Mouse (Mus musculus): ENCODE measurements at regions not wholly inside any gene's neighbourhood (a gene's known extent, or its start where the extent isn't known, plus 50 kb on each side); places are given as distances from the start of the nearest gene placed in this dataset.

DNA sequence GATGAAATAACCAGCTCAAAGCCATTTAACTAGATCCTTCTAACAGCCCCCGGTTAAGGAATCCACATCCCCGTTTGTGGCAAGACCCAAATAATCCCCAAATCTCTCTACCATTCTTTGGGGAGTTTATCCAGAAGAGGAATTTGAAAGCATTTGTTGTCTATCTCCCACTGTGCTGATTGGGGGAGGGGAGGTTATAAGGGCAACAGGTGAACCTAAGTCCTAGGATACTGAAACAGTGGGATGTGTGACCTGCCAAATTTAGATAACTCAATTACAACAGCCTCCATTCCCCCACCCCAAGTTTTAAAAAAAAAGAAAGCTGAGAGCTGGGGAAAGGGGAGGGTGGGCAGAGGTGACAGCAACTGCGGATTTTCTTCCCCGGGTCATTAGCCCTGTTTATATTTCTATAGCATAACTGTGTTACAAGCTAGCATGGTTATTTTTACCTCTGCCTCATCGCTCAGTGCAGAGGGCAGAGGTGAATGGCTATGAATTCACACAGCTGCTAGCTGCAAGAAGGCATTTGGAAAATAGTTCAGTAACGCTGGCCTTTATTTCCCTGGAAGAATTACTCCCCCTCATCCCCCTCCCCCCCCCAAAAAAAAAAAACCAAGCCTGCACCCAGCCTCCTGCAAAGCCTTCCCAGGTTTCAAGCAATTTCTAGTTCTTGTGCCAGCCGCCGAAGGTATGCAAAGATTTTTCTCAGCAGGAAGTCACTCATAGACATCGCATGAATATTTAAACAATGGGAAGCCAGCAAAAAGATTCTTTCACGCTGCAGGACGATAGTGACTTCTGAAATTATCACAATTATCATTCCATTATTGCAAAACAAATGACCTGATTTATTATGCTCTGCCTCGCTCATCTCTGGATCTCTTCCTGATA lies 388.5 kb upstream of the Acvr2a start:
- Histone ChIP-seq H3K27me3 (ENCODE audit: control insufficient read depth, insufficient read depth, low read length) (no peaks in the 10 kb centered on the region), H3K36me3 (ENCODE audit: control insufficient read depth, insufficient read depth, low read length) (no peaks in the 10 kb centered on the region), H3K9me3 (ENCODE audit: control insufficient read depth, low read depth, low read length) (no peaks in the 10 kb centered on the region), H3K27ac (ENCODE audit: low read length) (no peak overlapping the region), H3K4me2 (replicated peaks; ENCODE audit: low read depth, low read length) (no peak overlapping the region), H3K4me3 (ENCODE audit: low read depth, low read length) (no peak overlapping the region), H3K9ac (replicated peaks; ENCODE audit: low read depth, low read length) (no peak overlapping the region), H3K4me1 (ENCODE audit: control insufficient read depth, insufficient read depth, low read length) (peaks cover 9% of the 10 kb centered on the region; the same call in 1 of the 2 replicates)
- WGBS, result 16% methylated on average over 12 of the region's 12 CpGs
- no peak for ATAC-seq (ENCODE audit: insufficient number of reproducible peaks, insufficient read depth, low FRiP score, low read depth)

DNA sequence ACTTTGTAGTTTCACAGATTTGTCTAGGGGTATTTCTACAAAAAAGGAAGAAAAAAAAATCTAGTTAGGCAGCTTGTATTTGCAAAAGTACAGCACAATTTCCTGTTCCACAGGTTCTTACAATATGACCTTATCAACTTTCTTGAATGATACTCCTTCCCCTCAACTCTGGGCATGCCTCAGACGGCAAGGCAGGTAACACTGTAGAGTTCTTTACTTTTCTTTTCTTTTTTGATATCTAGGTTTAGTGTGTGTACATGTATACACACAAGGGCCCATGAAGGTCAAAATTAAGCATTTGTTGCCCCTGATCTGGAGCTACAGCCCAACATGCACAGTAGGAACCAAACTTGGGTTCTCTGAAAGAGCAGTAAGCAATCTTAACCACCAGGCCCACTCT lies 381.4 kb upstream of the Acvr2a start:
- Histone ChIP-seq H3K27ac (ENCODE audit: low read length) (peak overlapping the region; percentile 23; the same call in 1 of the 2 replicates), H3K4me3 (ENCODE audit: low read depth, low read length) (no peak overlapping the region), H3K9ac (replicated peaks; ENCODE audit: low read depth, low read length) (no peak overlapping the region), H3K4me1 (ENCODE audit: control insufficient read depth, insufficient read depth, low read length) (no peaks in the 10 kb centered on the region), H3K36me3 (ENCODE audit: control insufficient read depth, insufficient read depth, low read length) (no peaks in the 10 kb centered on the region), H3K4me2 (replicated peaks; ENCODE audit: low read depth, low read length) (no peak overlapping the region), H3K27me3 (ENCODE audit: control insufficient read depth, insufficient read depth, low read length) (no peaks in the 10 kb centered on the region), H3K9me3 (ENCODE audit: control insufficient read depth, low read depth, low read length) (no peaks in the 10 kb centered on the region)
- WGBS, result 58% methylated on average over 1 of the region's 1 CpGs
- peak; percentile 69; the same call in 1 of the 2 replicates for ATAC-seq (ENCODE audit: insufficient number of reproducible peaks, insufficient read depth, low FRiP score, low read depth)

DNA sequence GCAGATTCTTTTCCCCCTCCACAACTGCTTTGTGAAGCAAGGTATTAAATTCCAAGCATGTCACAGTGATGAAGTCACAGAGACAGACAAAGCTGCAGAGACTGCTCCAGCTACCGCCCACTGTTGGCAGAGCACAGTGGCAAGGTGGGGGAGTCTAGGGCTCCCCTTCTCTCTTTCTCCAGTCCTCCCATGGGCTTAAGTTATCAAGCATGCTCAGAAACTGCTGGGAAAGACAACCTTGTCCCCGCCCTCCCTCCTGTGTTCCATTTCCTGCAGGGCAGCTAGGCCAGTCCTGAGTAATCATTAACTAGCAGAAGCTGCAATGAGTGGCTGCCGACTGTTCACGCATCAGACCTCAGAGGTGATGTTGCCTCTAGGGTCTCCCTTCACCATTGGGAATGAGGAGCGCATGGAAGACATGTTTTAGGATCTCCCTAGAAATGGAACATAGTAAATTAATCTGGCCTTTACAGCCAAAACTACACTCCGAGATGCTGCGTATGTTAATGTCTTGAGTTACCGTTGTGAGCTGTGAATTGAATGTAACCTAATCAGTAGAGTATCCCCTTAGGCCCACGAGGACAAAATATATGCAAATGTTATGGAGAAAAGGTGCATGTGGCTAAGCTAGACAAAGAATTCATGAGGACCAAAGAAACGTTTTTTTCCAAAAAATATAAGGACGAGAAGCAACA lies 372.5 kb upstream of the Acvr2a start:
- Histone ChIP-seq H3K9me3 (ENCODE audit: control insufficient read depth, low read depth, low read length) (no peaks in the 10 kb centered on the region), H3K27ac (ENCODE audit: low read length) (peak overlapping the region; percentile 39; the same call in 1 of the 2 replicates), H3K4me1 (ENCODE audit: control insufficient read depth, insufficient read depth, low read length) (peaks cover 6% of the 10 kb centered on the region; the same call in 1 of the 2 replicates), H3K9ac (replicated peaks; ENCODE audit: low read depth, low read length) (no peak overlapping the region), H3K36me3 (ENCODE audit: control insufficient read depth, insufficient read depth, low read length) (no peaks in the 10 kb centered on the region), H3K4me3 (ENCODE audit: low read depth, low read length) (no peak overlapping the region), H3K27me3 (ENCODE audit: control insufficient read depth, insufficient read depth, low read length) (no peaks in the 10 kb centered on the region), H3K4me2 (replicated peaks; ENCODE audit: low read depth, low read length) (no peak overlapping the region)
- ATAC-seq (ENCODE audit: insufficient number of reproducible peaks, insufficient read depth, low FRiP score, low read depth), result peak; percentile 95
- 28% methylated on average over 11 of the region's 11 CpGs for WGBS

DNA sequence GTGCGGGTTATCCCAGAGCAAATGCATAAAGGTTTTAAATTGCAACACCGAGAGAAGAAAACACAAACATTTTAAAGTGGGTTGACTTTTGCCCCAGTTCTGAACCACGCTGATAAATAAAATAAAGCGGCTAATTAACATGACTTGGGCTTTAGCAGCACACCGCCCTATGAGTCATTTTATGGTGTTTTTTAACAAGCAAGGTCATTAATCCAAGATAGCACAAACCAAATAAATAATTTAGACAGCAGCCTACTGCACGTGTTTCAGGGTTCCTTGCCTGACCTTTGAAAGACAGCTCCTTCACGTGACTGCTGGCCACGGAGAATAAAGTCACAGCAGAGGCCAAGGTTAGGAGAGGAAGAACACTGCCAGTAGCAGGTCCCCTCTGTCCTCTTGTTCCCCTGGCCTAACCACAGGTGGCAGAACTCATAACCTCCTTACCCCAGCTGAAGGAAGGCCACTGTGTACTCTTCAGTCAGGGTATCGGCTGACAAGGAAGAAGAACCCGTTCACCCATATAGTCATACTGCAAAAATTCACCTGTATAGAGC lies 371.8 kb upstream of the Acvr2a start:
- Histone ChIP-seq H3K4me1 (ENCODE audit: control insufficient read depth, insufficient read depth, low read length) (peaks cover 6% of the 10 kb centered on the region; the same call in 1 of the 2 replicates), H3K9me3 (ENCODE audit: control insufficient read depth, low read depth, low read length) (no peaks in the 10 kb centered on the region), H3K27ac (ENCODE audit: low read length) (no peak overlapping the region), H3K36me3 (ENCODE audit: control insufficient read depth, insufficient read depth, low read length) (no peaks in the 10 kb centered on the region), H3K4me3 (ENCODE audit: low read depth, low read length) (no peak overlapping the region), H3K27me3 (ENCODE audit: control insufficient read depth, insufficient read depth, low read length) (no peaks in the 10 kb centered on the region), H3K4me2 (replicated peaks; ENCODE audit: low read depth, low read length) (no peak overlapping the region), H3K9ac (replicated peaks; ENCODE audit: low read depth, low read length) (no peak overlapping the region)
- WGBS, result 54% methylated on average over 10 of the region's 10 CpGs
- ATAC-seq (ENCODE audit: insufficient number of reproducible peaks, insufficient read depth, low FRiP score, low read depth), result 0 out of 2 replicates have a peak, but pooled peaks have one; percentile 26

DNA sequence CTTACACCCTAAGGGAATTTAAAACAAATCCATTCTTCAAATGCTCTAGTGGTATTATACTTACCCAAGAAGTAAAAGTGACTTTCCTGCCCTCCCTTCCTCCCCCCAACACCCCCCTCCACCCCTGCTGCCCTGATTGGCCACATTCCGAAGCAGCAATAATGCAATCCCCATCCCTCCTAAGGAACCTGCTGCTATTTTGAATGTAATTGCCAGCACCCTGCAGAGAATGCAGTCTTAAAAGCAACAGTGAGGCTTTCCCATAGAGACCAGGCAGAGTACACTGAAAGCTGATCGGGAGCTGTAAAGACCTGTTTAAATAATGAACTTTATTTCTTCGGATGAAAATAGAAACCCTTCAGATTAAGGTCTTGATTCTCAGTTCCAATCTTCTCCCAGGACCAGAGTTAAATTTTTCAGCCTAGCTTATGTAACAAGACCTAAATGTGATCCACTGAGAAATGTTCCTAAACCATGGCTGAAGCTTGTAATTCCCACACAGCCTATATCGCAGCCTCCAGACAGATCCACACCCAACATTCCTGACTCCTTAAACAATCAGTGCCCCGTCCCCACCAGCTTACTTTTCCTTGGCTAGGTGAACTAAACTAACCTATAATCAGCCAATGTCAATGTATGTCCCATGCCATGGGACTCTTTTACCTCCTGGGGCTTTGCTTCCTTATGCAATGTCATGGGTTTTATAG lies 367.9 kb upstream of the Acvr2a start:
- Histone ChIP-seq H3K36me3 (ENCODE audit: control insufficient read depth, insufficient read depth, low read length) (no peaks in the 10 kb centered on the region), H3K4me1 (ENCODE audit: control insufficient read depth, insufficient read depth, low read length) (peaks cover 6% of the 10 kb centered on the region; the same call in 1 of the 2 replicates), H3K27ac (ENCODE audit: low read length) (no peak overlapping the region), H3K4me2 (replicated peaks; ENCODE audit: low read depth, low read length) (no peak overlapping the region), H3K9ac (replicated peaks; ENCODE audit: low read depth, low read length) (no peak overlapping the region), H3K27me3 (ENCODE audit: control insufficient read depth, insufficient read depth, low read length) (no peaks in the 10 kb centered on the region), H3K4me3 (ENCODE audit: low read depth, low read length) (no peak overlapping the region), H3K9me3 (ENCODE audit: control insufficient read depth, low read depth, low read length) (no peaks in the 10 kb centered on the region)
- WGBS, result 41% methylated on average over 5 of the region's 5 CpGs
- ATAC-seq (ENCODE audit: insufficient number of reproducible peaks, insufficient read depth, low FRiP score, low read depth), result no peak

DNA sequence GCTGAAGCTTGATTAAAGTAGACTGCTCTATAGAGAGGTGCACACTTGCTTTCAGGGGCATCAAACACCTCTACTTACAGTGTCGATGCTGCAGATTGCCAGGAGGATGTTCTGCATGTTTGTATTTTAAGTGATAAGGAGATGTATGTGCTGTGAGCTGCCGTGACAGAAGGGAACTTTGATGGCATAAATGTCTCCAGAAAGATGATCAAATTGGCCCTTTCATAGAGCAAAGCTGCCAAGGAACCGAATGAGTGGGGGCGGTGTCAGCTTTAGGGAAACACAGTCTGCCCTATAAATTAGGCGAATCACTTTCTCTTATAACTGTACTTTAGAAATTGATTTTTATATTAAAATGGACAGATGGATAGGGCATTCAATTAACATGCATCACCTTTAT lies 367.3 kb upstream of the Acvr2a start:
- Histone ChIP-seq H3K4me2 (replicated peaks; ENCODE audit: low read depth, low read length) (no peak overlapping the region), H3K27ac (ENCODE audit: low read length) (no peak overlapping the region), H3K9me3 (ENCODE audit: control insufficient read depth, low read depth, low read length) (no peaks in the 10 kb centered on the region), H3K27me3 (ENCODE audit: control insufficient read depth, insufficient read depth, low read length) (no peaks in the 10 kb centered on the region), H3K9ac (replicated peaks; ENCODE audit: low read depth, low read length) (no peak overlapping the region), H3K36me3 (ENCODE audit: control insufficient read depth, insufficient read depth, low read length) (no peaks in the 10 kb centered on the region), H3K4me1 (ENCODE audit: control insufficient read depth, insufficient read depth, low read length) (no peaks in the 10 kb centered on the region), H3K4me3 (ENCODE audit: low read depth, low read length) (no peak overlapping the region)
- 67% methylated on average over 5 of the region's 5 CpGs for WGBS
- no peak for ATAC-seq (ENCODE audit: insufficient number of reproducible peaks, insufficient read depth, low FRiP score, low read depth)

DNA sequence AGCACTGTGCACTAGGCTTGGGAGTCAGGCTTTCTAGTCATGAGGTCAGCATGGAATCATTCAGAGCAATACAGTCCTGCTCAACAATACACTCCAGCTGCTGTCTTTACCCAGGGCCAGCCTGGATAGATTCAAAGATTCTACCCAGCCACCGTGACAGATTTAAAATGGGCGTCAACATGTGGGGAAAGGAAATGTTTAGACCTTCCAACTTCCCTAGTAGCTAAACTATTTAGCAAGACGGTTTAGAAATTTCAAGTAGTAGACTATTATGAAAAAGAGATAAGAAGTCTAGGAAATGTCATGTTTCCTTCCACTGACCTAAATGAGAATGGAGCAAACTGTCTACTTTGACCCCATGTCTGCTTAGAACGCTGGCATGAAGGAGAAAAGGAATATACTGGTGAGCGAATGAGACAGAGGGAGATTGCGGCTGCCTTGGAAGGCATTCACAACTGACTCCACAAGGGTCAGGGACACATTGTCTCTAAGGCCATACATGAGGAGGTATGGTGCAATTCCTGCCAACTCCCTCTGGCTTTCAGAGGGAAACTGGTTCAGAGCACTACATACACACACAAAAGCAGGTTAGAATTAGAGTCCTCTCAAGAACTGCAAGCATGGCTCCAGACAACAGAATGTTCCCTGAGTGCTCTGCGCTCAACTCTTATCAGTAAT lies 364.6 kb upstream of the Acvr2a start:
- ATAC-seq (ENCODE audit: insufficient number of reproducible peaks, insufficient read depth, low FRiP score, low read depth), result no peak
- H3K4me3 ChIP-seq (ENCODE audit: low read depth, low read length), result no peak overlapping the region
- no peaks in the 10 kb centered on the region for H3K9me3 ChIP-seq (ENCODE audit: control insufficient read depth, low read depth, low read length)
- no peaks in the 10 kb centered on the region for H3K4me1 ChIP-seq (ENCODE audit: control insufficient read depth, insufficient read depth, low read length)
- no peaks in the 10 kb centered on the region for H3K27me3 ChIP-seq (ENCODE audit: control insufficient read depth, insufficient read depth, low read length)
- no peak overlapping the region for H3K9ac ChIP-seq (replicated peaks; ENCODE audit: low read depth, low read length)
- H3K27ac ChIP-seq (ENCODE audit: low read length), result no peak overlapping the region
- no peak overlapping the region for H3K4me2 ChIP-seq (replicated peaks; ENCODE audit: low read depth, low read length)
- H3K36me3 ChIP-seq (ENCODE audit: control insufficient read depth, insufficient read depth, low read length), result no peaks in the 10 kb centered on the region
- 76% methylated on average over 7 of the region's 7 CpGs for WGBS

Measured in stomach, embryonic 14.5 days (tissue).